Mouse (Mus musculus) forebrain, embryonic 16.5 days (tissue): ENCODE measurements at regions not wholly inside any gene's neighbourhood (a gene's known extent, or its start where the extent isn't known, plus 50 kb on each side); places are given as distances from the start of the nearest gene placed in this dataset.

ENCODE experiments used
- ATAC-seq: fragments of 200-750 bp; cut with Nextera tagmentation; 2 replicates; pipeline ENCODE4 v1.8.0; 2017; ENCODE audit warnings: mild to moderate bottlenecking, moderate library complexity
- H3K27ac ChIP-seq: fragments of 300-500 bp; sonication (generic); 2 replicates; pipeline ENCODE4 v1.5.1; 2014; ENCODE audit warnings: low read length, control low read depth
- H3K27me3 ChIP-seq: fragments of 300-500 bp; sonication (generic); replicated peaks from 2 replicates; pipeline ENCODE4 v1.6.1; 2014; ENCODE audit warnings: low read length; ENCODE audit not compliant: control insufficient read depth, insufficient read depth
- H3K36me3 ChIP-seq: fragments of 300-500 bp; sonication (generic); 2 replicates; pipeline ENCODE4 v1.6.1; 2014; ENCODE audit not compliant: control insufficient read depth, insufficient read depth
- H3K4me1 ChIP-seq: fragments of 300-500 bp; sonication (generic); replicated peaks from 2 replicates; pipeline ENCODE4 v1.6.1; 2014; ENCODE audit warnings: low read length; ENCODE audit not compliant: control insufficient read depth, insufficient read depth
- H3K4me2 ChIP-seq: fragments of 300-500 bp; sonication (generic); 2 replicates; pipeline ENCODE4 v1.6.1; 2014; ENCODE audit warnings: mild to moderate bottlenecking, low read length, control low read depth
- H3K4me3 ChIP-seq: fragments of 300-500 bp; sonication (generic); replicated peaks from 2 replicates; pipeline ENCODE4 v1.5.1; 2014; ENCODE audit warnings: mild to moderate bottlenecking, low read length, control low read depth
- H3K9ac ChIP-seq: fragments of 300-500 bp; sonication (generic); replicated peaks from 2 replicates; pipeline ENCODE4 v1.6.1; 2014; ENCODE audit warnings: low read depth, low read length, control low read depth
- H3K9me3 ChIP-seq: fragments of 300-500 bp; sonication (generic); 2 replicates; pipeline ENCODE4 v1.6.1; 2016; ENCODE audit warnings: low read length; ENCODE audit not compliant: control insufficient read depth
- WGBS: fragments of 180-500 bp; shearing (Covaris S2); extraction: QIAGEN DNeasy Blood & Tissue Kit; methylation state at CpG from one replicate; pipeline ENCODE4 v1.1.7; 2014; 5-methylcytosine and 5-hydroxymethylcytosine counted together

DNA sequence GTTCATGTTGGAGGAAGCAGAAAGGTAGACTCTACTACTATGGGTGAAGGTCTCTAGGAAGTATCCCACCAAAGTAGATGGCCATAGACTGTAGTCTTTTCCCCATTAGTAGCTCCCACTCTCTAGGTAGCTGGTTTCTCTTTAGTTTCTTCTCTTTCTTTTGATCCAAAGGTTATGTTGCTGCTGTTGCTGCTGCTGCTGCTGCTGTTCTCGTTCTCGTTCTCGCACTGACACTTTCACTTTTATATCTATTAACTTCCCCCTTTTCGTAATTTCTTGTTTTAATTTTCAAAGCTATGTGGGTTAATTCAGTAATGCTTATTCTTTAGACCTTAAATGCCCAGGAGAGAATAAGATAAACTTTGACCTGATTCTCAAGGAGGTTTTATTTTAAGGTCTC lies 58.3 kb downstream of the Tmem100 start:
- Histone ChIP-seq H3K27ac (no peak overlapping the region), H3K36me3 (no peaks in the 10 kb centered on the region), H3K9me3 (no peaks in the 10 kb centered on the region), H3K4me3 (no peak overlapping the region), H3K4me2 (no peak overlapping the region), H3K9ac (no peak overlapping the region), H3K27me3 (no peaks in the 10 kb centered on the region), H3K4me1 (no peaks in the 10 kb centered on the region)
- 84% methylated on average over 4 of the region's 4 CpGs for WGBS
- ATAC-seq = no peak

DNA sequence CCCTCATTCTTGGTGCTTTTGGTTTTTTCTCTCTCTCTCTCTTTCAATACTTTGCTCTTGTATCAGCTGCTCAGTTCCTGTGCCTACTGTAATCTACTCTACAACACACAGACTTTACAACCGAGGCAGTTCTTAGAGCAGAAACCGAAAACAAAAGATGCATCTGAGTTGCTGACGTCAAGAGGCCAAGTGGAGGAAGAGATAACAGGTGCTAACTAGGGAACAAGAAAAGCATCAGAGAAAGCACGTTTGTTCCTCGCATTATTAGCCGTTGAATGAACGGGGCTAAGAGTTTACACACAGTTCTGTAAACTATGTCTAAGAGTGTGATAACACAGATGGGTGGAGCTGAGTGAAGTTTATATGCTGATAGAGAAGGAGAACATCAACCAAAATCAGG lies 63.9 kb downstream of the Tmem100 start:
- Histone ChIP-seq H3K4me1 (no peaks in the 10 kb centered on the region), H3K36me3 (no peaks in the 10 kb centered on the region), H3K4me2 (no peak overlapping the region), H3K9ac (no peak overlapping the region), H3K4me3 (no peak overlapping the region), H3K27me3 (no peaks in the 10 kb centered on the region), H3K9me3 (no peaks in the 10 kb centered on the region), H3K27ac (no peak overlapping the region)
- no peak for ATAC-seq
- WGBS = 83% methylated on average over 7 of the region's 7 CpGs

DNA sequence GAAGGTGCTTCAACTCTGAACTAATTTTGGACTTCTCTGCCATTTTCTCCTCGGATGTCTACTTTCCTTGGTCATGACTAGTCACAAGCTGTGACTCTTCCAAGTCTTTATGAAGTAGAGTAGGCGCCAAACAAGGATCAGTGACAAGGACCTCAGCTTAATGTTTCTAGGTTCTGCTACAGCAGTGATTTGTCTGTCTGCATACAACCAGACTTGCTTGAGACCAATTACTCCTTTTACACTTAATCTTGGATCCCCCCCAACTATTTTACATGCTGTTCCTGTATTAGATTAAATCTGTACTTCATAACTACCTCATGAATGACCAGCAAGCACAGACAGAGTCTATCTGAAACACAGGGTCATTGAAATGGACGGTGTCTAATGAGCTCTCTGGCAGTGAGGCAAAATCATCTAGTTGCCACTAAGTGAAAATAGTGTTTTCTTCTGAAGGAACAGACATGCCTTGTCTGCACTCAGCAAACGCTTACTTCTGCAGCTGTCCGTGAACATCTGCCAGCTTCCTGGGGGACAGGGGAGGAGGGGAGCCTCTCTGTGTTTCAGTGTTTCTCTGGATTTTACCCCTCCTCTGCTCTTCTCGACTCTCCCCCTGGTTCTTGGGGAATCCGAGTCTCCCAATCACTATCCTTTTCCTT lies 64.7 kb downstream of the Tmem100 start:
- ATAC-seq = no peak
- H3K4me3 ChIP-seq = no peak overlapping the region
- H3K4me2 ChIP-seq = no peak overlapping the region
- H3K36me3 ChIP-seq = no peaks in the 10 kb centered on the region
- no peak overlapping the region for H3K27ac ChIP-seq
- H3K27me3 ChIP-seq = no peaks in the 10 kb centered on the region
- no peaks in the 10 kb centered on the region for H3K4me1 ChIP-seq
- no peaks in the 10 kb centered on the region for H3K9me3 ChIP-seq
- WGBS = 76% methylated on average over 7 of the region's 7 CpGs
- H3K9ac ChIP-seq = no peak overlapping the region

- no peak overlapping the region for H3K27ac ChIP-seq
- H3K4me1 ChIP-seq = no peaks in the 10 kb centered on the region
- H3K4me2 ChIP-seq = no peak overlapping the region
- H3K27me3 ChIP-seq = no peaks in the 10 kb centered on the region
- 66% methylated on average over 7 of the region's 7 CpGs for WGBS
- ATAC-seq = no peak
- no peak overlapping the region for H3K4me3 ChIP-seq
- H3K9ac ChIP-seq = no peak overlapping the region
- H3K9me3 ChIP-seq = no peaks in the 10 kb centered on the region
- H3K36me3 ChIP-seq = no peaks in the 10 kb centered on the region
Measured at GRCm38 (mm10) chr11:90098471-90098870, 68.3 kb downstream of the Tmem100 start.

DNA sequence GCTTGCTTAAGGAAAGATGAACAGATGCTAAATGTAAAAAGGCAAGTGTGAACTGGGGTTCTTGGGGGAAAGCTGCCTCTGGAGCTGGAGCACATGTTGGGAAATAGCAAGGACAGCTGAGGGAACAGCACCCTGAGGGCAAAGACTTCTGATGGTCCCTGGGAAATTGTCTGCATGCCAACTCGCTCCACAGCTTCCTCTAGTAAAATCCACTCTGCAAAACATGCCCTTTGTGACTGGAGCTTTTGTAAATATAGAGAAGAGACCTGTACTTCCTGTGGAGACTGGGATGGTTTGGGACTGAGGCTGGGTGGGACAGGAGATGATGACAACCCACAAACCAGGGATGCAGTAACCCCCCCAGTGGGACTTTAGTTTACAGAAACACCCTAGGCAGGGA lies 69.0 kb downstream of the Tmem100 start:
- H3K27ac ChIP-seq = no peak overlapping the region
- no peaks in the 10 kb centered on the region for H3K4me1 ChIP-seq
- H3K9me3 ChIP-seq = no peaks in the 10 kb centered on the region
- H3K27me3 ChIP-seq = no peaks in the 10 kb centered on the region
- no peaks in the 10 kb centered on the region for H3K36me3 ChIP-seq
- ATAC-seq = no peak
- no peak overlapping the region for H3K4me2 ChIP-seq
- no peak overlapping the region for H3K9ac ChIP-seq
- no peak overlapping the region for H3K4me3 ChIP-seq
- WGBS = 58% methylated on average over 1 of the region's 1 CpGs

DNA sequence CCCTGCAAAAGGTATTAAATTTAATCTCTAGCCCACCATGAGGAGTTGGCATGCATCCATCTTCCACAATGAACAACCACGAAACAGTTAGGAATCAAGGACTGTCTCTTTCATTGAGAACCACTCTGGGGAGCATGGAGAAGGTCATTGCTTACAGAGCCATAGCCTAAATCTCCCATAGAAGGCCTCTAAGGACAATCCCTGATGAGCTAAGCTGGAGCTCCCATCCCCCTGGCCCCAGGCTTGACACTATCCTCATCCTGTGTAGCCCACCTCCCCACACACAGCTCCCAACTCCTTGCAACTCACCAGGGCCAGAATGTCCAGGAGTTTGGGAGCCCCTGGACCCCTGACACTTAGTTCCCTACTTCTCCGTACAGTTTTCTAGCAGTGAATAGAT lies 70.0 kb downstream of the Tmem100 start:
- H3K27ac ChIP-seq = no peak overlapping the region
- H3K9ac ChIP-seq = no peak overlapping the region
- ATAC-seq = no peak
- 80% methylated on average over 2 of the region's 2 CpGs for WGBS
- H3K27me3 ChIP-seq = no peaks in the 10 kb centered on the region
- H3K9me3 ChIP-seq = no peaks in the 10 kb centered on the region
- no peaks in the 10 kb centered on the region for H3K36me3 ChIP-seq
- H3K4me3 ChIP-seq = no peak overlapping the region
- no peaks in the 10 kb centered on the region for H3K4me1 ChIP-seq
- no peak overlapping the region for H3K4me2 ChIP-seq

- ATAC-seq = no peak
- H3K9me3 ChIP-seq = no peaks in the 10 kb centered on the region
- no peaks in the 10 kb centered on the region for H3K27me3 ChIP-seq
- 91% methylated on average over 8 of the region's 8 CpGs for WGBS
- no peak overlapping the region for H3K9ac ChIP-seq
- no peak overlapping the region for H3K4me3 ChIP-seq
- H3K4me2 ChIP-seq = no peak overlapping the region
- no peak overlapping the region for H3K27ac ChIP-seq
- H3K36me3 ChIP-seq = no peaks in the 10 kb centered on the region
- H3K4me1 ChIP-seq = no peaks in the 10 kb centered on the region
Measured at GRCm38 (mm10) chr11:90101284-90101683, 71.1 kb downstream of the Tmem100 start.

GRCm38 (mm10) chr11:90106063-90106798 lies 76.1 kb downstream of the Tmem100 start:
- ATAC-seq = no peak
- Histone ChIP-seq H3K4me3 (no peak overlapping the region), H3K27me3 (no peaks in the 10 kb centered on the region), H3K27ac (no peak overlapping the region), H3K36me3 (no peaks in the 10 kb centered on the region), H3K4me1 (peaks cover 8% of the 10 kb centered on the region; the same call in 1 of the 2 replicates), H3K9ac (no peak overlapping the region), H3K4me2 (no peak overlapping the region), H3K9me3 (no peaks in the 10 kb centered on the region)
- WGBS = 64% methylated on average over 12 of the region's 12 CpGs

- Histone ChIP-seq H3K4me3 (no peak overlapping the region), H3K27ac (no peak overlapping the region), H3K9me3 (no peaks in the 10 kb centered on the region), H3K4me2 (no peak overlapping the region), H3K4me1 (peaks cover 10% of the 10 kb centered on the region; the same call in 1 of the 2 replicates), H3K36me3 (no peaks in the 10 kb centered on the region), H3K9ac (no peak overlapping the region), H3K27me3 (no peaks in the 10 kb centered on the region)
- WGBS = 4% methylated on average over 2 of the region's 2 CpGs
- ATAC-seq = peak; percentile 33; the same call in 1 of the 2 replicates
Measured at GRCm38 (mm10) chr11:90109681-90110111, 77.8 kb upstream of the Gm45716 start.
